Mouse (Mus musculus) thymus, adult 2 months (tissue): ENCODE data around the gene Sprr2j-ps.

Source experiments
- CTCF ChIP-seq: fragments of 200-500 bp; IDR thresholded peaks from 2 replicates; pipeline ENCODE4 v1.5.1; 2012; ENCODE audit warnings: mild to moderate bottlenecking, control low read depth, low read length, moderate library complexity, borderline replicate concordance; ENCODE audit not compliant: control insufficient read depth, poor library complexity, insufficient read depth; ENCODE audit errors: extremely low read depth
- POLR2A ChIP-seq: fragments of 200-500 bp; IDR thresholded peaks from 2 replicates; pipeline ENCODE4 v1.6.1; 2012; ENCODE audit warnings: mild to moderate bottlenecking, low read length, control low read depth, moderate library complexity; ENCODE audit not compliant: control insufficient read depth, poor library complexity, insufficient read depth; ENCODE audit errors: extremely low read depth

DNA sequence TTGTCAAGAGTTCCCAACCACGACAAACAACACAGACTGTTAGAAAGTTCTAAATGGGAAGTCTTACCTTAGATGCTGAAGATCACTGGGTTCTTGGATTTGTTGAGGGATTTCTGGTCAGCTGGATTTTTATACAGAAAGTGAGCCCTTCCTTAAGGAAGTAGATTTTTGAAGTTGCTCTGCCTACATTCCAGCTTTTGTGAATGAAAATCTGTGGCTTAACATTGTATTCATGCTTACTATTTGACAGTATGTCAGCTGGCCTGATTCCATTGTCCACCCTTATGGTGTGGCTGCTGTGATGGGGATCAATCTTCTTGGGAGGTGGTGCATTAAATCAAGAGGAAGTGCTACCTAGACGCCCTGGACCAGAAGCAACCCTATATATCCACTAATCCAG is 40.7 kb downstream of the Sprr2j-ps start, which contains the start of gene Sprr3:
- TF ChIP-seq CTCF: no peak
- TF ChIP-seq POLR2A: no peak
